Mouse (Mus musculus) lung, embryonic 15.5 days (tissue): ENCODE data around the gene Hsd11b1. TPM values are rescaled to one million over a fixed set of nuclear protein-coding genes. Genes with fewer than 3 reads are reported as not detected.

Experiments
- polyA plus RNA-seq: library from polyadenylated mRNA; unstranded; fragments of >200 nt; fragmentation: Nextera tagmentation; extraction: Ambion mirVana; gene quantifications from 2 replicates; pipeline ENCODE4 v1.2.1, GENCODE M21; 2015

The Hsd11b1 gene
- polyA plus RNA-seq, 1 experiment from 2014 or later = 27.1 TPM

Other genes starting within 250 kb of the Hsd11b1 start
- 0.88 and 0.93 TPM in 2 replicates for gene Syt14, start 228.3 kb downstream of the Hsd11b1 start, polyA plus RNA-seq
- gene Diexf, start 133.8 kb downstream of the Hsd11b1 start, polyA plus RNA-seq = 7.0 and 7.4 TPM in 2 replicates
- 14.9 and 15.4 TPM in 2 replicates for gene Irf6, start 111.0 kb downstream of the Hsd11b1 start, polyA plus RNA-seq
- gene A130010J15Rik, start 96.0 kb downstream of the Hsd11b1 start, polyA plus RNA-seq = 13.6 and 14.1 TPM in 2 replicates
- 2.9 and 3.8 TPM in 2 replicates for gene Traf3ip3, start 62.4 kb downstream of the Hsd11b1 start, polyA plus RNA-seq
- gene Lamb3, start 56.4 kb downstream of the Hsd11b1 start, polyA plus RNA-seq = 38.1 and 43.9 TPM in 2 replicates
- gene G0s2, start 9.1 kb upstream of the Hsd11b1 start, polyA plus RNA-seq = 148 and 169 TPM in 2 replicates
- gene Camk1g, start 106.2 kb upstream of the Hsd11b1 start, polyA plus RNA-seq = 36.8 and 38.8 TPM in 2 replicates